Mouse (Mus musculus): ENCODE measurements at regions not wholly inside any gene's neighbourhood (a gene's known extent, or its start where the extent isn't known, plus 50 kb on each side); places are given as distances from the start of the nearest gene placed in this dataset.

DNA sequence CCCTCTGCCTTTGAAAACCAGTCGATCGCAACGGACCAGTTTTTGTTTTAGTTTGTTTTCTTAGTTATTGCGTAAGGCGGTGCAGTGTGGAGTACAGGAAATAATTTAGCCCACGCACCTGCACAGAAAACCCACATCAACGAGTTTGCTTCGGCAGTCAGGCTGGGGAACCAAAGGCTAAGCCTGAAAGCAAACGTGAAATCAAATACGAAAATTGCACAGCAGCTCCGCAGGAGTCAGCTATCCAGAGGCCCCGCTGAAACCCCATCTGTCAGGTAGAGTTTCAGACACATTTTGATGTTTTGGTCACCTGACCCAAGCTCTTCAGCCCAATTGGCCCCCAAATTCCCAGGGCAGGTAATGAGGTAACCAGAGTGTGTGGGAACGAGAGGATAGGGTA, 435.6 kb upstream of the Atp11b start:
- DNase-seq (ENCODE audit: low spot score in 2 of 2), result peak; percentile 13 to 19

DNA sequence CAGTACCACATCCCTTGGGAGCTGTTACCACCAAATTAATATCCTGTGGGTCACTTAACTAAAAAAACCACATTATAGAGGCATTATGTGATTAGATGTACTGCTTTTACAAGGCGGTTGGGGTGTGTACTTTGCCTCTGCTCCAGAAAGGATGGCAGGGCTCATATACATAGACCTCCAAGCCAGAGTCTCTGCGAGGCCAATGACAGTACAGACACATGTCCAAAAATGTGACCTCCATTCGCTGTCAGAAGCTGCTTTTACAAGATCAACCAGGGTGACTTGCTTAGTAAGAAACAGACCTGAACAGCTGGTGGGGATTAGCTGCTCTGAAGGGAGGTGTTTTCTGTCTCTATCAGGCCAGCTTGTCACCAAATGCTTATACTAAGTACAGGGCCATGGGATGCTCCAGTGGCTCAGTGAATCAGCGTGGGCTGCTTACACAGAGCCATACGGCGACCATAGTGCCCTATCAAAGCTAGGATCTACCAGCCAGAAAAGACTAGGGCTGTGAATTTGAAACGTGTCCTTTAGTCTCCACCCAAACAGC, 433.0 kb upstream of the Atp11b start:
- no peak for DNase-seq (ENCODE audit: low spot score in 2 of 2)

DNA sequence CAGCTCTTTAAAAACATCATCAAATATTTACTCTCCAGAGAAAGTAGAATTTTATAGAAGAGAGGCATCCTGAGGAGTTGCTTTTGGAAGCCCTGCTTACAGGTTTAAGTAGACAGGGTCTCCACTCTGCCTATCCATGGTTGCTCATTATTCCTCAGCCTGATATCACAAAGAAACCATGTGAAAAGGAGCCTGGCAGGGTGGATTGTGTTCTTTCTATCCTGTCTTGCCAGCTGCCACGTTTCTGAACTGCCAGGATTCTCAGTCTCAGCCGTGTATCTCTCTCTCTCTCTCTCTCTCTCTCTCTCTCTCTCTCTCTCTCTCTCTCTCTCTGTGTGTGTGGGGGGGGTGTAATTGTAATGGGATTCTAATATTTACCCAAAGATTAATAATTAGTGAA, 431.9 kb upstream of the Atp11b start:
- no peak for DNase-seq (ENCODE audit: low spot score in 2 of 2)

DNA sequence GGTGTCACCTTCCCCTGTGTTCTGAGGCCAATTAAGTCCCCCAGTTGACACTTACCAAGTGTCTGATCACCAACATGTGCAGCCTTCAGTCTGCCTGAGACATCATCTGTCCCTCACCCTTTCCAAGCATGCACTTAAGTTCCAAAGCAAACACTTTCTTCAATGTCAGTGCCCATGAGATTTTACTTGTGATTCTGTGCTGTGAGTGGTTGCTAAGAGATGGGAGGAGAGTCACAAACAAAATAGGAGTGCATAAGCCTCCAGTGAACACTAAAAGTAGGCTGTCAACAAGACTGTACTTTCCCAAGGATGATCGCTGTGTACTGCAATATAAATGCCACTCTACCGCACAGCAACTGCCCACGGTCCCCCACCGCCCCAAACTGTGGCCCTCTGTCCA, 431.0 kb upstream of the Atp11b start:
- no peak for DNase-seq (ENCODE audit: low spot score in 2 of 2)

DNA sequence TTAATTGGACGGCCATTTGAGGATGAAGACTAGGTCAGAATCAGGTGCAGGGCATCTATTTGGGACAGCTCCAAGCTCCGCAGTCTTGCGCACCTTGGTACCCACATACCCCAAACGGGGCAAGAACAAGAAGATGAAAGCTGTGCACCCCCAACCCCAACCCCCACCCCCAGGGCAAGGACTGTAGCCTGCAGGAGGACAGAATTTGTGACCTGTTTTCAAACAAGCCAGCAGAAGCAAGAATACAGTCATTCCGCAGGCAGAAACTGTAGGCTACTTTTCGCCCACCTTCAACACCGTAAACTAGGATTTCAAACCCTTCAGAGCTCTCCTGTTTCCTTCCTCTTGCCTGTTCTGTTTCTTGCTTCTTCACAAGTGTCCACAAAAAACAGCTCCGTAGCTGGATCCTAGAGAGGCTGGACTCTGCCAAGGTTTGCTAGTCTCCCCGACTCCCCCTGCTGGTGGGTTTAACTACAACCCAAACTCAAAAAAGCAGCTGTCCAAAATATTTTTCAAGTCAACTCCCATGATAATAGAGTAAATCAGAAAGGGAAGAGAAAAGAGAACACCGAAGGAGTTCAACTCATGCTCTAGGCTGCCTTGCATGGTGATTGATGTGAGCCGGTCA, 430.3 kb upstream of the Atp11b start:
- DNase-seq (ENCODE audit: low spot score in 2 of 2), result peak in 1 of 2 experiments; percentile 27

DNA sequence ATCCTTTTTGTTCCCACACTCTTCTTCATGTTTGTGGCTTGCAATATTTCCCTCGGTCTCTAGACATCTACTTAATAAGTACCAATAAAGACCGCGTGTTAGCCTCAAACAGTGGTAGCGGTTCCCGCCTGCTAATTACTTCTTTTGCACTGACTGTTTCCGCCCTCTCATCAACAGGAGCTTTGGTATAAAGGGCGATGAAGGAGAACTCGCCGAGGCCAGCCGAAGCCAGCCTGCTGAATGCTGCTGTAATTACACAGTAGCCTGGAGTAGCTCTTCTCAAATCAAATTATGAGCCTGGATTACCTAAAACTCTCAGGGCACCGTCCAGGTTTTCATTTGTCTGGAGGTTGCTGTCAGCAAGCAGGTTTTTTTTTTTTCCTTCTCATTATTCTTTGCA, 429.7 kb upstream of the Atp11b start:
- DNase-seq (ENCODE audit: low spot score in 2 of 2), result no peak

DNA sequence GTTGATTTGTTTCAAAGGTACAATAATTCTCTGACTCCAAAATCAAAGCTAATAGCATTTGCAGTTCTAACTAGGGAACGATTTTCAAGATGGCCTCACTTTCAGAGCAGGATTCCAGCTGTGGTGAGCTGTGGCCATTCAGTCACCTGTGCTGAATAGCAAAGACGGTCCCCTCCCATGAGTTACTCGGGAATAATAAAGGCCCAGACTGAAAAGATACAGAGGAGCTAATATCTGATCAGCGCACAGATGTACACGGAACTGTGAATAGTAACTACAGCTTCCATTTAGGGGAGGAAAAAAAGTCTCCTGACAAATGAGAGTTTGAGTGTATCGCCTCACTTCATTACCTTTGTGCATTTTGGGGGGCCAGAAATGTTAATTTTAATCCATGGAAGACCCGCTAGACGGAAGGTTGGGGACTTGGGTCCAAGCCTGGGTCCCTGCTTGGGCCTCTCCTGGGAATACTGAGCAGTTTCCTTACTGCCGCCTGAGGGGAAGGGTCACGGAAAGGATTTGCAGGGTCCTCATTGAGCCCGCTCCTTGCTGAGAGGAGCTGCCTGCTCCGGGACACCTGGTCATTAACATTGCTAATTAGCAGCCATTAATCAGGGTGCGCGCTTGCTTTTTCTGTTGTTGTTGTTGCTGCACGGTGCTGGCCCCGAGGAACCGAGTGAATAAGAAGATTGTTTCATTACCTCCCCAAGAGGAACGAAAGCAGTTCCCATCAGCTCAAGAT, 421.2 kb upstream of the Atp11b start:
- no peak for DNase-seq (ENCODE audit: low spot score in 2 of 2)

DNA sequence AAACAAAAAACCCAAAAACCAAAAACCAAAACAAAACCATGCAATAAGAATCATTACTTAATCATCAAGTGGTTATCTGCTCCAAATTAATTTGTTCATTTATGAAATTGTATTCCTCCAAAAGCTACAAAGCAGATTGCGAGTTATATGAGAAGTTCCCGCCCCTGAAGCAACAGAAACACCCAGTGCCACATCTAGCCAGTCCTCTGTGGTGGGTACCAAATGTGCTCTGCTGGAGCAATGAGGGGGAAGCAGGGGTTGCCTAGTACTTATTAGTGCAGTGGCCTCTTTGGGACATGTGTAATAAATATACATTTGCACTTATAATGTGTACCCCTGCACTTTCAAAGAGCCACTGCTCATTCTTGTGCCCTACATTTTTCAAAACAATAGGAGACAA, 419.9 kb upstream of the Atp11b start:
- DNase-seq (ENCODE audit: low spot score in 2 of 2), result no peak

DNA sequence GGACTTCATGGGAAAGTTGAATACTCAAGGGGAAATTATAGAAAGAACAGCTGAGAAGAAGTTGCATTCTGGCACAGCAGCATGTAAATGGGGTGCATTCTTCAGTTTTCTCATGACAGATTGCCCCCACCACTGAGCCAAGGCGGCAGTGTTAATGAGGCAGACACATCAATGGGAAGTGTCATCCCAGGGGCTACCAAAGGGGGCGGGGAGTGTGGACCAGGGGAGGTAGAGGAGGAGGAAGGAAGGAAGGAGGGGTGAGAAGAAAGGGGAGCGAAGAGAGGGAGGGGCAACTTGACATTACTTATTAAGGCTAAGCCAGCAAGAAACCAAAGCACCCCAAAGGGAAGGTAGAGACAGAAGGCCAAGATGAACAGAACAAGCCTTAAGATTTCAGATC, 419.4 kb upstream of the Atp11b start:
- no peak for DNase-seq (ENCODE audit: low spot score in 2 of 2)

DNA sequence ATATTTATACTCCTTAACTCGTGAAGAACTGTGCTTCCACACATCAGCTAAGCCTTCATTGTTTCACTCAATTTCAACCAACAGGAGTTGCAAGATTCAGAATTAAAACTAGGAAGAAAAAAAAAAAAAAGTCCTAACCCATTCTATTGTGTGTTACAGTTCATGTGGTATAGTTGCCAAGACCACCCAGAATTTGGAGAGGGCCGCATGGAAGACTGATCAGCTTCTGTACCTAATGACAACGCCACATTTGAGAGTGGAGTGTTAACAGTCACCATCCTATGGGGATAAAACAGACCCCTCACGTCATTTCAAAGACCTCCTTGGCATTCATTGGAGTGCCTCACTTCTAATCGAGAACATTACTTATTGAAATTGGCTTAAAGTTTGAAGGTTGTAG, 418.1 kb upstream of the Atp11b start:
- DNase-seq (ENCODE audit: low spot score in 2 of 2), result no peak

DNA sequence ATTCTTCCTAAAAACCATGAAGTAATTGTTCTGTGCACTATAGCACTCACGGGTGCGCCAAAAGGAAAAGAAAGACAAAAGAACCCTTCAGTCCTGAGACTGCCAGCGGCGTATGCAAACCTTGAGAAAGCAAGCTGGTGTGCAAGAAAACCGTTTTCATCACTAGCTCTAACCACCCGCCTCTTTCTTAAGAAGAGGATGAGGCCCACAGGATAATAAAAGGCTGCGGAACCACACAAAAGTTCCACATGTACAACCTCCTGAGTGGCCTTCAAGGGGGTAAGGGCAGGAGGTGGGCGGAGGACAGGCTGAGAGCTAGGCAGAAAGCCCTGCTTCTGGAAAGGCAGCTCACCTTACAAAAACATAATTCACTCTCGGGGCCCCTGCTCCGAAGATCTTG, 413.4 kb upstream of the Atp11b start:
- DNase-seq (ENCODE audit: low spot score in 2 of 2), result no peak

DNA sequence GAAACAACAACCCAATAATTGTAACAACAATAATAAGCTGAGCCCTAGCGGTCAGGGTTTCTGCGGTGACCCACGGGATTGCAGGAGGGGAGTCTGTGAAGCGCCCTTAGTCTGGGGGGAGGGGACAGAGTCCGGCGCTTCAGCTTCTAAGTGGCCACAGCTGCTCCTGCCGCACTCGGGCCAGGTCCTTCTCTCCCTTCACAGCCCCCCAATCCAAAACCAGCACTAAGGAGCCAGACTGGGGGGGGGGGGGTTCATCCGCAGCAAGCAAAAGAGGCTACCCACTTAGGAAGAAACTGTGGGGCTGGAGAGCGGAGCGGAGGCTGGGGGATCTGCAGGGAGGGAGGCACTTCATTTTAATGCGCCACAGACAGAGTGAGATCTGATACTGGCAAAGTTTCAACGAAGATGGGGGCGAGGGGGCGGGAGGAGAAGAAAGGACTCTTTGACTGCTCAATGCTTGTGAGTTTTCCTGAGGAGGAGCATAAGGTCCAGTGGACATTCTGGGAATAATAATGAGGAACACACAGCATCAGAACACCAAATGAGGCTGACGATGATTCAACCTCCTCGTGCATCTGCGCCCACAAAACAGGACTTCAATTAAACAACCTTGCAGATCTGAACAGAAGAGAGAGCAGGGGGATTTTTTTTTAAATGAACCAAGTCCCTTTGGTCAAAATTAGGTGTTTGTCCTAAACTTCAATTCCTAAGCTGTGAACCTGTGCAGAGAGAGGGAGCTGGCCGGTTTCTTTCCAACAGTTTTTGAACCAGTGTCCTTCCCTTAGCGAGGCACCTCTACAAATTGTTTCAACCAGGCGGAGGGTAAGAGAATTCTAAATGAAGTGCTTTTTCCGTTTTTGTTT, 412.7 kb upstream of the Atp11b start:
- DNase-seq (ENCODE audit: low spot score in 2 of 2), result no peak

DNA sequence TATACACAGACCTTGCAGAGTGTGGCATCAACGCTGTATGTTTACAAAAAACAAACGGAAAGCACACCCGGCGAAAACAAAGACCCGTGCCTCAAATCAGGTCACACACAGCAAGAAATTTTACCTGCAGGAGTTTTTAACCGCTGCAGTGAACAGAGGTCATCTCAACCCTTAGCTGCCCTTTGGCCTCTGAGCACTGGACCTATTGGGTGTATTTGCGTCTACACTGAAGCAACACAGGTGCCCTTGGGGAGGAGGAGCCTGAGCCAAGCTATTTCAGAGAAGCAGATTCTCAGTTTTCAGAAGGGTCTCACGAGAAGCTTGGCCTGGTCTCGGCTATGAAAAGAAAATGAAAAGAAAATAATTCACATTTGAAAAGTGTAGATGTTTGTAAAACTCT, 412.1 kb upstream of the Atp11b start:
- DNase-seq (ENCODE audit: low spot score in 2 of 2), result no peak

DNA sequence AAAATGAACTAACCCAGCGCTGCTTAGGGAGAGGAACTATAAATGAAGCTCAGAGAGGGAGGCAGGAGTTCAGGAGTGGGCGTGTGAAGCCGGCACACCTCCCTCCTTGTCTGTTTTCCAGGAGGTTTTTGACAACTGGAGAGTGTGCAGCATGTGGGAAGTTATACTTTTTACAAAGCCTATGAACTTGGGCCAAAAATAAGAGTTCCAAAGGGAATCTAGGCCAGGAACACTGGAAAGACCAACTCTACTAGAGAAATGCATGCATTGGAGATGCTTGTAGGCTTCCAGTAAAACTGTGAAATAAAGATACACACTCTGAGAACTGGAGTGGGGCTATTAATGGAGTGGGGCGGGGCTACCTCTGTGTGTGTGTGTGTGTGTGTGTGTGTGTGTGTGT, 411.3 kb upstream of the Atp11b start:
- no peak for DNase-seq (ENCODE audit: low spot score in 2 of 2)

DNA sequence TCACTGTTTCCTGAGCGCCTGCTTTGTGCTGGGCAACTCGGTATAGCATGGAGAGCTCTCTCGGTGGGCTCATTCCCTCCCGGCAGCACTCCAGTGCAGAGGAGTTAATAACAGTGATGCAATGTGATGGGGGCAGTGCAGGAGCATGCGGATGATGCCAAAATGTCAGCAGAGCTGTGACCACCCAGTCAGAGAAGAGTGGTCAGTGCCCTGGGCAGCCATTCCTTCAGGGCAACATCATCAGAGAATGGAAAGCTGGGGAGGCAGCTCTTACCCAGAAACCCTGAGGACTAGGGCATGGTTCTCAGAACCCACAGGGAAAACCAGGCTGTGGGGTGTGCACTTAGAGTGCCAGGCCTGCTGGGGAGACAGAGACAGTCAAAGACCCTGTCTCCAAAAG, 410.0 kb upstream of the Atp11b start:
- DNase-seq (ENCODE audit: low spot score in 2 of 2), result no peak

DNA sequence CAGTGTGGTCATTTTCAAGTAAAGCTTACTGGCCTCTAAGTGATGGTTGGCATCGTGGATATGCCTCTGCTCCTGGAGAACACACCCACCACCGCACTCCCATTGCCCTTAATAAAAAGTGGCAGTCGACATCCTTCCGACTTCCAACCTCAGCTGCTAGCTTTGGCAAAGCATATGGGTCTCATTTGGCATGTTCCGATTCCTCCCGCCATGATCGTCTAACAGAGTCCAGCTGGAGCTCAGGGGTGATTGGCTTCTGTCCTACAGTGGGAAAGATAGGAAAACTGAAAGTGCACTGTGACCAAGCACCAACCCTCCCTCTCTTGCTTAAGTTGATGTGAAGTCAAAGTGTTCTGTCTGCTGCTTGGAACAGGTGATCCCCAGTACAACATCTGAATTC, 404.8 kb upstream of the Atp11b start:
- DNase-seq (ENCODE audit: low spot score in 2 of 2), result no peak

DNA sequence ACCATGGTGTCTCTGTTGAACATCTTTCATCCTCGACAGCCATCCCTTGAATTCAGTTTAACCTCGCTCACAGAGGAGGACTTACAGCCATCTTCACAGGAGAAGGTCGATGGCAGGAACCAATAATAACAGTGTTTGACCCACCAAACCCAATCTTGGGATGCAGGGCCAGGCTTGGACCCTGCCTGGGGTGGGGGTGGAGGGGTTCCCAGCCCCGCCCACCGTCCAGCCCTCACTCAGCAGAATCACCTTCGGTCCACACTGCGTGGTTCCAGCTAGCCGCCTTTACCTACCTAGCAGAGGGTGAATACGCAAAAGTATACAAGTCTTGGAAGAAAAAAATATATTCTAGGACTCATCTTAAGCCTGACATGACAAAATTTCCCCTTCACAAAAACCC, 400.5 kb upstream of the Atp11b start:
- no peak for DNase-seq (ENCODE audit: low spot score in 2 of 2)

DNA sequence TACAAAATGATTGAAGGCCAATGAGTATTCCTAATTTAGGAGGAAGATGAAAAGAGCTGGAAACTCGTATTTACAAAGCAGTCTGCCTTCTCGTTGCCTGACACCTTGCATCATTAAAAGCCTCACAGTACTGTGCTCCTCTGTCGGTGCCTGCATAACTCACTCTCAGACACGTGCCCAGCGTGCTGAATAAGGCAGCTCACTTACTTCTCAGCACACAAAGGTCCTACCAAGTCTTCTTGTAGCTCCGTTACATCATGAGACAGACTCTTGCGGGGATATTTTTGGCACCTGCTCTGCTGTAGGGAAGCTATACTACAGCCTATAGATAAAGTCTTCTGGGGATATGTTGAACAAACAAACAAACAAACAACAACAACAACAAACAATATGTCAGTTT, 400.0 kb upstream of the Atp11b start:
- DNase-seq (ENCODE audit: low spot score in 2 of 2), result no peak

DNA sequence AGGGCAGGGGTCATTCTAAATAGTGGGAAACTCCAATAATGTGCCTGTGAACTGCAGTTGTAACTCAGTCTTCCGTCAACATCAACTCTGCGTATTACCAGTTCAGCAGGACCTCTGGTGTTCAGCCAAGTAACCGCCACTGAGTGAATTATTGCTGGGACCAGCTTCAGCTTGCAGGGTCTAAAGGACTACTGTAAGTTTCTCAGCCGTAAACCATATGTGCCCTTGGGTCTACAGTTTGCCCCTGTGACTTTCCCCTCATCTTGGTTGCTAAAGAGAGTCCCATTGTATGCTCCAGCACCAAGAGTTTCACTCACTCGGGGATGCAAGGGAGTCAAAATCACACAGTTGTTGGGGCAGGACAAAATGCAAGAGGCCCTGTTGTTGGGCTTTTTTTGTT, 399.6 kb upstream of the Atp11b start:
- DNase-seq (ENCODE audit: low spot score in 2 of 2), result peak; percentile 18 to 27

DNA sequence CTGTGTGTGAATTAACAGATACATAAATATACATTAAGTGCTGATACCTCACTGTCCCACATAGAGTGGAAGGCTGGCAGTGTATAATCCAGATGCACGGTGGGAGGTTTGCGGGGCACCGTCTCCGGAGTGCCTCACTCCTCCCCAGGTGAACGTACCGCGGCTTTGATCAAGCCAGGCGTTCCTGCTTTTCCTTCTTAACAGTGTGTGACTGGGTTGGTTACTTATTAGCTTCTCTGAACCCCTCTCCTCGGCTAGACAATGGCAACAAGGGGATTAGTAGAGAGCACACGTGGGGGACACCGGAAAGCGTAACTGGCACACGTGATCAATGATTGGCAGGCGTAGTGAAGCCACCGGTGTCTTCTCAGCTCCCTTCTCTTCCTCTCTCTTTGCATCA, 396.8 kb upstream of the Atp11b start:
- no peak for DNase-seq (ENCODE audit: low spot score in 2 of 2)

DNA sequence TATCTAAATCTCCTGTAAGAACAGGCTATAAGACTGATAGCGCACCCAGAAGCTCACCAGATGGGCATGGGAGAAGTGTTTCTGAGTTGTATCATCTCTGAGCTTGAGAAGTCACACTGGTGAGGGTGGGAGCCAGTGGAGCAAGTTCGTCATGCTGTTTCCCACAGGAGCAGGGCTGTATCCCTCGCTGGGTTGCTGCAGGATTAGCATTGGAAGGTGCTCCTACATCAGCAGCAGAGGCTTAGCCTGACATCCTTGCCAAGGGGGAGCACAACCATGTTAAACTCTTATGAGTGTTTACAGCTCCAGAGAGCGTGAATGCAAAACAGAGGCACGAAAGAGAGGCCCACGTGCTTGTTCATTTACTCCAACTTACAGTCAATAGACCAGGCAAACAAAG, 395.4 kb upstream of the Atp11b start:
- no peak for DNase-seq (ENCODE audit: low spot score in 2 of 2)

DNA sequence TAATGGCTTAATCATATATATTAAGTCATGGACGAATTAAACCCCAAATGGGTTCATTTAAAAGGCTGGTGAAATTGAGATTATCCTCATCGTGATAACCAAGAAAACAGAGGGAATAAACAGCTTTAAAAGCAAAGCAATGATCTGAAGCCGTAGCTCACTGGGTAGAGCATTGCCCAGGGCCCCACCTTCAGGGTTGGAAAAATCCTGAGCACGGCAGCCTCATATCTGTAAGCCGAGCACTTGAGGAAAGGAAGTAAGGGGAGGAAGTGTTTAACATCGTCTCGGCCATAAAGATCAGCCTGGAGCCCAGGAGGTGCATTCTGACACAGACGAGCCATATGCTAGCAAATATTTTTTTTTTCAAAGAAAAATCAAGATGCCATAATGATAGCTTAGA, 394.6 kb upstream of the Atp11b start:
- DNase-seq (ENCODE audit: low spot score in 2 of 2), result no peak

DNA sequence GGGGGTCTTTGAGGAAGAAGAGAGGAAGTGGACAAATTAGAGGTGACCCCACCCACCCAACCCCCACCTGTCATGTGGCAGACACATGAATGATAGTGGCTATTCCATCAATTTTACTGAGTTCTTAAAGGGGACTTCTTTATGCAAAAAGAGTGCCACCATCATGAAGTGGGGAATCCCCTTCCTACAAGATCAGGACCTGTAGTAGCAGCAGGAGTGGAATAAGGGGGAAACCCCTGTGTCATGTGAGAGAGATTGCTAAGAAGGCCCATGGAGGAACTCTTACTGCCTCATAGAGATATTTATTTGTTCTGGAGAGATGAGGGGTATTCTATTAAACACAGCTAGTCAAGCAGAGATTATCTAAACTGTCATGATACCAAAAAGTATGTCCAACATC, 393.4 kb upstream of the Atp11b start:
- DNase-seq (ENCODE audit: low spot score in 2 of 2), result no peak
